Mouse (Mus musculus): ENCODE results near the gene Hpse2. TPM values are rescaled to one million over a fixed set of nuclear protein-coding genes. Genes with fewer than 3 reads are reported as not detected.

Gene Hpse2
- total RNA-seq, 2 experiments from 2014 or later, result 0.09 TPM; not detected in 1

DNA sequence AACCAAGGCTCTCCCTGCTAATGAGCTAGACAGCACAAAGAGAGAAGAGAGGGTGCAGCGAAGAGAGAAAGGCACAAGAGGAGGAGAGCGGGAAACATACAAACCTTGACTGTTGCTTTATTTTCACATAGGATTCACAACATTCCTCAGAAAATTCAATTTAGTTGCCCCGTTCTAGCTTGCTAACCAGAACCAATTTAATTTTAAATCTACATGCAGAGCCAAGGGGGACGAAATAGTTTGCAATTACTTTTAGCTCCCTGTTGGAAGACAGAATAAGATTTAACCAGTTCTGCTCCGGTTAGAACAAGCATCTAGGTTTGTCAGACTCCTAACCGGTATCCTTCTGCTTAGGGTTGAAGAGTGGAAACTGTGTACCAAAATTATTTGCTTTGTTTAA lies 240.3 kb downstream of the Hpse2 start:
- no peak for DNase-seq (ENCODE audit: extremely low spot score in 1 of 2, low spot score in 2 of 2)
- intact Hi-C loops (cut with DNase I), result no loop called here
- no peak for TF ChIP-seq CTCF (IDR thresholded peaks at IDR 0.05)
- Histone ChIP-seq H3K4me3 (no peak overlapping the region), H3K27ac (no peak overlapping the region)

DNA sequence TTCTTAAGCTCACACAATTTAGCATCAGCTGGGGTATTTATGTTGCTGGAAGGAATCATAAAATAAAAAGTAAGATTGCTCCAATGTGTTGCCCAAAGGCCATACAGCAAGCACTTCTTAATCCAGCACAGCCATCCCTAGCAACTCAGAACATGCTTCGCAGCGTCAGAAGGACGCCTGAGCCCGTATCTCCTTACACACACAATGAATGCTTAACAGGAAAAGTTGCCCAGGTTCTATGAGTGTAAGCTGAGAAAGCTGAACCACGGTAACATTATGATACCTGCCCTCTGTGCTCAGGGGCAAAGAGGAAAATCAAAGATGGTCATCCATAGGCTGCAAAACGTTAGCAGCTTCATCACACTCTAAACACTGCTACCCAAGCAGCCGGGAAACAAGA lies 241.3 kb downstream of the Hpse2 start:
- intact Hi-C loops (cut with DNase I), result no loop called here
- H3K27ac ChIP-seq, result no peak overlapping the region
- TF ChIP-seq CTCF (IDR thresholded peaks at IDR 0.05), result no peak
- no peak overlapping the region for H3K4me3 ChIP-seq
- no peak for DNase-seq (ENCODE audit: extremely low spot score in 1 of 2, low spot score in 2 of 2)

GRCm38 (mm10) chr19:43141646-43142045 lies 246.5 kb downstream of the Hpse2 start:
- H3K4me3 ChIP-seq, result no peak overlapping the region
- no peak for TF ChIP-seq CTCF (IDR thresholded peaks at IDR 0.05)
- H3K27ac ChIP-seq, result no peak overlapping the region
- intact Hi-C loops (cut with DNase I), result no loop called here
- no peak for DNase-seq (ENCODE audit: extremely low spot score in 1 of 2, low spot score in 2 of 2)

DNA sequence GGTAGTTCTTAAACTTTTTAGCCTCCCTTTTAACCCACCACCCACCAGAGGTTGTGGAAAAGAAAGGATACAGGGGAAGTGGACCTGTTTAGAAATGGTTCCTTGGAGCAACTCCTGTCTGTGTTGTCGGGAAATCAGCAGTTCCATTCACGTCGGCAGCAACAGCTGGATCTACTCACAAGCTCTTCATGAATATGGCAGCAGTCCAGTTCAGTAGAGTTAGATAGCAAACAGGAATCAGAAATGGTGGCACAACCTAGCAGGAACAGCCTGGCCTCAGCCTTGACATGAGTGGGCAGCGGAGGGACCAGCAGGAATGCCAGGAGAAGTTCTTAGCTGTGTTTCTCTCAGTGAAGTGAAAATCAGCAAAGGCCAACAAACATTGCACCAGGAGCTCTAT lies 278.4 kb downstream of the Hpse2 start:
- no peak overlapping the region for H3K4me3 ChIP-seq
- no peak for TF ChIP-seq CTCF (IDR thresholded peaks at IDR 0.05)
- no peak for DNase-seq (ENCODE audit: extremely low spot score in 1 of 2, low spot score in 2 of 2)
- intact Hi-C loops (cut with DNase I), result no loop called here
- H3K27ac ChIP-seq, result no peak overlapping the region

DNA sequence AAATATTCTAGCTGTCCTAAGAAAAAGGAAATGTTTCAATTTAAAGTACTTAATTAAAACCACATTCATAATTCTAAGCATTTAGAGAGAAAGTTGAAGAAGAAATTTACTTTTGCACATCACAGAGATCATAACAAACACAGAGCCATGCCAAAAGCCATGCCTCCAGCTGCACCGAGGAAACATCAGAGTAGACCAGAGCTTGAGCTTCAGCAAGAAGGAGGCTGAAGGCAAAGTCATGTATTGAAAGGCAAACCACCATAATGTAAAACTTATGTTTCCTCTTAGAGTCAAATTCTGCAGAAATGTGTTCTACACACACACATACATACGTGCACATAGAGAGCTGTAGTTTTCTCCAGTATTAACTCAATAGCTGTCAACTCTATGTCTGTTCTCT lies 291.2 kb downstream of the Hpse2 start:
- Histone ChIP-seq H3K27ac (no peak overlapping the region), H3K4me3 (no peak overlapping the region)
- intact Hi-C loops (cut with DNase I), result no loop called here
- no peak for TF ChIP-seq CTCF (IDR thresholded peaks at IDR 0.05)
- DNase-seq (ENCODE audit: extremely low spot score in 1 of 2, low spot score in 2 of 2), result no peak

DNA sequence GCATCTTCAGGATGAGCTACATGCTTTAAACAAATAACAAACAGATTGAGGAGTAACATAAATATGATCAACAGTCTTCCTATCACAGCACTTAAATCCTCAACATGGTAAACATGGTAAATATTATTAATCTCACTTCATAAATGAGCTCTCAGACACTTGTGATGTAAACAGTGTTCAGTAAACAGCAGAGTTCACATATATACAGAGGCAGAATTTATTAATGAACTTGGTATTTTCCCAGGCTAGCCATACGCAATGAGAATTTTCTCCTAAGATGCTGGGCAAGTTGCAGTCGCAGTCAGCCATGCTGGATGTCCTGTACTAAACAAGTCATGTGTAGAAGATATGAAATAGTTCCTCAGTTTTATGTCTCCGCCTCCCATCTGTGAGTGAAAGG lies 300.9 kb downstream of the Hpse2 start:
- TF ChIP-seq CTCF (IDR thresholded peaks at IDR 0.05), result no peak
- no peak overlapping the region for H3K4me3 ChIP-seq
- H3K27ac ChIP-seq, result no peak overlapping the region
- DNase-seq (ENCODE audit: extremely low spot score in 1 of 2, low spot score in 2 of 2), result no peak
- intact Hi-C loops (cut with DNase I), result no loop called here

GRCm38 (mm10) chr19:43064155-43064554 lies 324.0 kb downstream of the Hpse2 start:
- H3K4me3 ChIP-seq, result no peak overlapping the region
- no peak for TF ChIP-seq CTCF (IDR thresholded peaks at IDR 0.05)
- no peak for DNase-seq (ENCODE audit: extremely low spot score in 1 of 2, low spot score in 2 of 2)
- H3K27ac ChIP-seq, result no peak overlapping the region
- intact Hi-C loops (cut with DNase I), result no loop called here

GRCm38 (mm10) chr19:43044506-43044905 lies 343.6 kb downstream of the Hpse2 start:
- intact Hi-C loops (cut with DNase I), result no loop called here

DNA sequence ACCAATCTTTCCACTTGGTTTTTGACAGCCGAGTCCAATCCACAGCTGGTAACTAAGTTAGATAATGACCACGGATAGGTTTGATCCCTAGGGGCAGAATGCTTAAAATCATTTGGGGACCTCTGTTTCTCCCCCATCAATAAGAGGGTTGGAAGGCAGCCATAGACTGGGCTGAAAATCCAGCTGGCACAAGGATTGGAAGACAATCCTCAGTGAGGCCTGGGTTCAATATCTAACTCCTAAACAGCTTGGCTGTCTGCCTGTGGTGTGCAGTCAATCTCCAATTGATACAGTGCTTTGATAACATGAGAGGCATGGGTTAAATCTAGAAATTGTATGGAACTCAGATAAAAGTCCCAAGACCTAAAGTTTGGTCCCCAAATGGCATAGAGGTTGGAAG lies 345.4 kb downstream of the Hpse2 start:
- intact Hi-C loops (cut with DNase I), result no loop called here
- no peak for TF ChIP-seq CTCF (IDR thresholded peaks at IDR 0.05)
- DNase-seq (ENCODE audit: extremely low spot score in 1 of 2, low spot score in 2 of 2), result no peak
- Histone ChIP-seq H3K27ac (no peak overlapping the region), H3K4me3 (no peak overlapping the region)

More at GRCm38 (mm10) chr19:43044506-43044905, 343.6 kb downstream of the Hpse2 start:
- no peak for TF ChIP-seq CTCF (IDR thresholded peaks at IDR 0.05)
- Histone ChIP-seq H3K27ac (no peak overlapping the region), H3K4me3 (no peak overlapping the region)
- no peak for DNase-seq (ENCODE audit: extremely low spot score in 1 of 2, low spot score in 2 of 2)

GRCm38 (mm10) chr19:43042211-43042610 lies 345.9 kb downstream of the Hpse2 start:
- TF ChIP-seq CTCF (IDR thresholded peaks at IDR 0.05), result no peak
- intact Hi-C loops (cut with DNase I), result no loop called here
- Histone ChIP-seq H3K4me3 (no peak overlapping the region), H3K27ac (no peak overlapping the region)
- DNase-seq (ENCODE audit: extremely low spot score in 1 of 2, low spot score in 2 of 2), result no peak

DNA sequence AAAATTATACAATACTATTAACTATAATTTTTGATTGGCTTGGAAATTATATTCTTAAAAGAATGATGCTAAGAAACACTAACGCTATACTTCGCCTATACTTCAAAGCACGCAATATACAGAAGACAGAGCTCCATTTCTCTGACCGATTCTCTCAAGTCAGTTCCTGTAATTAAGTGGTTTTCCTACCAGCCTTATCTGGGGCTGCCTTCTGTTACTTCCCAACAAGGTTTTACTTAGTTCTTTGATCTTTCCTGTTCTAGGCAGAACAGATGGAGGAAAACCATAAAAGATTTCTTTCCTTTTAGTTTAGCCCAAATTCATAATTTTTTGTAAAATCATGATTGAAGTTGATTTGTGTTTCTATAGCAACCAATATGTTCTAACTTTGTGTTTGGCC lies 351.8 kb downstream of the Hpse2 start:
- no peak for TF ChIP-seq CTCF (IDR thresholded peaks at IDR 0.05)
- intact Hi-C loops (cut with DNase I), result no loop called here
- no peak overlapping the region for H3K4me3 ChIP-seq
- DNase-seq (ENCODE audit: extremely low spot score in 1 of 2, low spot score in 2 of 2), result no peak
- H3K27ac ChIP-seq, result no peak overlapping the region

GRCm38 (mm10) chr19:43027305-43027704 lies 360.9 kb downstream of the Hpse2 start:
- DNase-seq (ENCODE audit: extremely low spot score in 1 of 2, low spot score in 2 of 2), result peak; percentile 34 to 47
- Histone ChIP-seq H3K27ac (no peak overlapping the region), H3K4me3 (no peak overlapping the region)
- TF ChIP-seq CTCF (IDR thresholded peaks at IDR 0.05), result peak; percentile 75
- intact Hi-C loops (cut with DNase I), result loop anchor here (1.0 to 5.0 kb wide), 4 partner anchors 233 to 450 kb away; no protein-coding TSS in a partner anchor

- TF ChIP-seq CTCF (IDR thresholded peaks at IDR 0.05), result no peak
- no peak for DNase-seq (ENCODE audit: extremely low spot score in 1 of 2, low spot score in 2 of 2)
- Histone ChIP-seq H3K4me3 (no peak overlapping the region), H3K27ac (no peak overlapping the region)
- intact Hi-C loops (cut with DNase I), result no loop called here
Observed at GRCm38 (mm10) chr19:43022611-43023173, 365.5 kb downstream of the Hpse2 start.

Measured in left cerebral cortex, adult 2 months (tissue).